Mouse (Mus musculus) neural tube, embryonic 14.5 days (tissue): ENCODE data around the gene R3hcc1l. TPM values are rescaled to one million over a fixed set of nuclear protein-coding genes. Genes with fewer than 3 reads are reported as not detected.

Experiments
- ATAC-seq: fragments of 200-750 bp; cut with Nextera tagmentation; 2 replicates; pipeline ENCODE4 v1.8.0; 2017; ENCODE audit warnings: low read depth, mild to moderate bottlenecking, moderate TSS enrichment, moderate library complexity
- H3K27ac ChIP-seq: fragments of 300-500 bp; sonication (generic); 2 replicates; pipeline ENCODE4 v1.5.1; 2014; ENCODE audit warnings: low read depth, mild to moderate bottlenecking, control low read depth, low read length, moderate library complexity, mixed read lengths
- H3K27me3 ChIP-seq: fragments of 300-500 bp; sonication (generic); 2 replicates; pipeline ENCODE4 v1.6.1; 2014; ENCODE audit warnings: low read length; ENCODE audit not compliant: control insufficient read depth, insufficient read depth
- H3K36me3 ChIP-seq: fragments of 300-500 bp; sonication (generic); 2 replicates; pipeline ENCODE4 v1.6.1; 2014; ENCODE audit warnings: low read length, mixed read lengths; ENCODE audit not compliant: control insufficient read depth, insufficient read depth
- H3K4me1 ChIP-seq: fragments of 300-500 bp; sonication (generic); 2 replicates; pipeline ENCODE4 v1.6.1; 2014; ENCODE audit warnings: low read length; ENCODE audit not compliant: control insufficient read depth, insufficient read depth
- H3K4me2 ChIP-seq: fragments of 300-500 bp; sonication (generic); 2 replicates; pipeline ENCODE4 v1.6.1; 2014; ENCODE audit warnings: mild to moderate bottlenecking, low read depth, low read length, control low read depth
- H3K4me3 ChIP-seq: fragments of 300-500 bp; sonication (generic); 2 replicates; pipeline ENCODE4 v1.5.1; 2014; ENCODE audit warnings: low read depth, low read length, control low read depth, mixed read lengths
- H3K9ac ChIP-seq: fragments of 300-500 bp; sonication (generic); replicated peaks from 2 replicates; pipeline ENCODE4 v1.6.1; 2014; ENCODE audit warnings: low read depth, mild to moderate bottlenecking, control low read depth, low read length, mixed read lengths
- H3K9me3 ChIP-seq: fragments of 300-500 bp; sonication (generic); 2 replicates; pipeline ENCODE4 v1.6.1; 2016; ENCODE audit warnings: low read length; ENCODE audit not compliant: control insufficient read depth
- WGBS: fragments of 180-500 bp; shearing (Covaris S2); extraction: QIAGEN DNeasy Blood & Tissue Kit; methylation state at CpG from one replicate; pipeline ENCODE4 v1.1.7; 2014; 5-methylcytosine and 5-hydroxymethylcytosine counted together
- polyA plus RNA-seq: library from polyadenylated mRNA; unstranded; fragments of >200 nt; fragmentation: Nextera tagmentation; extraction: Ambion mirVana; gene quantifications from 2 replicates; pipeline ENCODE4 v1.2.1, GENCODE M21; 2014

R3hcc1l gene
- polyA plus RNA-seq, 1 experiment from 2014 or later: 12.7 TPM

DNA sequence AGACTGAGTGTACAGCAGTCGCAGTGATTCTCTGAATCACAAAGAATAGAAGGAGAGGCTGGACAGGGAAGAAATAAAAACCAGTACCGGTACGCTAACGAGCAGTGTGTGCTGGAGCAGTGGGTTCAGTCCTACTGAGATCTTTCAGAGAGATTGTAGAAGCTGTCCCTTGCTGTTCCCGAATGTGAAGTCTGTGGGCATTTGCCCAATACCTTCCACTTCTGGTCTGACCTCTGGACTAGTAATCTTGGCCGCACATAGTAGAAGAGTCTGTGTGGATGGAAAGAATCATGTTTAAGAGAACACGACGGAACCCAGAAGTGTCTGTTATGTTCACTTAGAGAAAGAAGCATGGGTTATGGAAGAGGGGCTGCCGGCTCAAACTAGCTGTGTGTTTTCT lies 8.9 kb upstream of the R3hcc1l start:
- H3K4me1 ChIP-seq: no peaks in the 10 kb centered on the region

DNA sequence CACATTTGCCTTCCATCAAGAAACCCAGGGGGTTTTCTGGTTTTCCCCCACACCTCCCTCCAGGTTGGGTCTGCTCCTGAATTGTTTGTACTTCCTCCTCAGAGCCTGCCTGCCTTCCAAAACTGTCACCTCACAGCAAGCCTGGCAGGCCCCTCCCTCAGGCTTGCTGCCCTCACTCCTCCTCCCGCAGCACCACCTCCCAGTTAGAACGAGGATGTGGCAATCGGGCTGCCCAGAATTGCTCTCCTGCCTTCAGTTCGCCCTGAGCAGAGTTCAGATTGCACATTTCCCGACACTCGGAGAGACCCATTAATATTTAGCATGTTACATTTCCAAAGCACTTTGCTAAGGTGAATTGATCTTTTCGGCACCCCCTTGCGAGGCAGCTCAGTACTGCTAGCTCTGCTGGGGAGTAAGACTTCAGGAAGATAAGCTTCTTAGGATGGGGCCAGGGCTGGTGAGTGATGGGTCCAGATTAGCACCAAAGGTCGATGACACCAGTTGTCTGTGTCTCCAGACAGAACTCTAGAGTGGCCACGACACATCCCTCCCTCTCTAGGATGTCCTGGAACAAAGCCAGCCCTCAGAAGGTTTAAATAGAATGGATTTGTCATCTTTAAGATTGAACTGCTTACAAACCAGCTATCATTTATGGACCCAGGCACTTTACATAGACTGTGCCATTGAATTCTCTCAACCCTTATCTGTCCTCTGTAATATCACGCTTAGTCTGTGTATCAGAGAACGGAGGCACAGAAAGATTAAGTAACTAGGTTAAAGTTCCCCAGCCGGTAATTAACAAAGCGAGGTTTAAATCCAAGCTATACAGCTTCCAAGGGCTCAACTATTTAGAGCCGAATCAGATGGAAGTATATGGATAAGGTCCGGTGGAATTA lies 8.0 kb upstream of the R3hcc1l start:
- Histone ChIP-seq H3K36me3 (no peaks in the 10 kb centered on the region), H3K27me3 (no peaks in the 10 kb centered on the region), H3K27ac (no peak overlapping the region), H3K4me1 (no peaks in the 10 kb centered on the region), H3K9ac (no peak overlapping the region), H3K4me2 (no peak overlapping the region), H3K4me3 (no peak overlapping the region), H3K9me3 (no peaks in the 10 kb centered on the region)
- no peak for ATAC-seq
- 71% methylated on average over 16 of the region's 16 CpGs for WGBS

More for the DNA sequence above, 8.9 kb upstream of the R3hcc1l start:
- Histone ChIP-seq H3K4me2 (no peak overlapping the region), H3K27me3 (no peaks in the 10 kb centered on the region), H3K4me3 (no peak overlapping the region), H3K27ac (no peak overlapping the region), H3K9ac (no peak overlapping the region), H3K36me3 (no peaks in the 10 kb centered on the region), H3K9me3 (no peaks in the 10 kb centered on the region)
- no peak for ATAC-seq
- WGBS: 92% methylated on average over 9 of the region's 9 CpGs

DNA sequence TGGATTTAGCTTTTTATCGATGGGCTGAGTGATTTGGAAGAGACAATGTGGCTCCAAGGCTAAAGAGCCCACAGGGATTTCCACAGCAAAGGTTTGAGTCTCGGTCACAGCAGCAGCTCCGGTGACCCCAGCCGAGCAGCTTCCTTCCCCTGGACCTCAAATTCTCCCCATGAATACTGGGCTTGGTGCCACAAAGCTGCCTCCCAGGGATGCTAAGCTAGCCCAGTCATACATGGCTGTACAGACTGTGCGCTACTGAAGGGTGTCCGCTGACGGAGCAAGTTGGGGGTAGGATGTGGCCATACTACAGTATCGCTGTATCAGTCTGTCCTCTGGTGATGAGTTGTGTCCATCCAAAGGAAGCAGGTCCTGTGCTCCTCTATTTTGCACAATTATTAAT lies 2.9 kb upstream of the R3hcc1l start:
- H3K36me3 ChIP-seq: no peaks in the 10 kb centered on the region
- peaks cover 11% of the 10 kb centered on the region; the same call in 1 of the 2 replicates for H3K4me1 ChIP-seq
- no peak overlapping the region for H3K27ac ChIP-seq
- WGBS: 82% methylated on average over 8 of the region's 8 CpGs
- no peak overlapping the region for H3K9ac ChIP-seq
- no peak overlapping the region for H3K4me3 ChIP-seq
- no peak overlapping the region for H3K4me2 ChIP-seq
- no peaks in the 10 kb centered on the region for H3K9me3 ChIP-seq
- no peaks in the 10 kb centered on the region for H3K27me3 ChIP-seq
- no peak for ATAC-seq

DNA sequence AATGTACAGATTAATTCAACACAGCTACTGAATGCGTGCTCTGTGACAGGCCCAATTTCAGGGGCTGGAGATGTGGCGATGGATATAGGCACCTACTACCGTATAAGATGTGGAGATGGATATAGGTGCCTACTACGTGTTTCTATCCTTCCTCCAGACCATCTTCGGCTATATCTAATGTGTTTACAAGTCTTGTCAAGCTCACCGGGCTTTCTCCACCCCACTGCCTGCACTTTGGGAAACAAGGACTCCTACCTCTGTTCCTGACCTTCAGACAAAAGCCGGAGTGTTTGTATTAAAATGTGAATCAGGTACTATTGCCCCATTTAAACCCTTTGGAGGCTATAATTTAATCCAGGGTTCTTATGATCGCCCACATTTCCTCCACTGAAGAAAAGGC lies 2.4 kb upstream of the R3hcc1l start:
- Histone ChIP-seq H3K9ac (no peak overlapping the region), H3K27ac (no peak overlapping the region), H3K4me1 (peaks cover 11% of the 10 kb centered on the region; the same call in 1 of the 2 replicates), H3K36me3 (no peaks in the 10 kb centered on the region), H3K27me3 (no peaks in the 10 kb centered on the region), H3K4me3 (no peak overlapping the region), H3K4me2 (no peak overlapping the region), H3K9me3 (no peaks in the 10 kb centered on the region)
- ATAC-seq: no peak
- 90% methylated on average over 8 of the region's 8 CpGs for WGBS

DNA sequence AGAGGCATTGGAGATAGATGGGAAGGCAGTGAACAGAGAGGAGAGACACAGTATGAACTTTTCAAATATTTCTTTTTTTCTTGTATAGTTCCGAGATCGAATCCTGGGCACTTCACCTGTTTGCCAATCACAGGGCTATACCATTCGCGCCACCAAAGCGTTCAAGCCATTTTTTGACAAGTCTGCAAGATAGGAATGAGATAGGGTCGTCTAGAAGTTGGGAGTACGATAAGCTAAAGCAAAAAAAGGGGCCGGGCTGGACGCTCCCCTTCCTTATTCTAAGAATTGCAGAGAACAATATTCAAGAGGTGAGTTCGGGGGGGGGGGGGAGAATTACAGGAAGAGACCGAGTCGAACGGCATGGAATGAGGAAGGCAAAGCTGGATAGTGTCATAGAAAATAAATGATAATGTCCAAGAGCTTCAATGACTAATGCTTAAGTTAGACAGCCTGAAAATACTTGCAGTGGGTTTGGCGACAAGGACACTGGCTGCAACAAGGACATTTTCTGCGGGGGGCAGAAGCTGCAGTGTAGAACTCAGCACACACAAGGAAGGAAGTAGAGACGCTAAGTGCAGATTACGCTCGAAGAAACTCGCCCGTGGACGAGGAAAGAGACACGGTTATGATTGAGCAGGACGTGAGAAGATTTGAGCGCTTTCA lies 471 bp upstream of the R3hcc1l start:
- H3K27me3 ChIP-seq: no peaks in the 10 kb centered on the region
- peak overlapping the region; percentile 65; the same call in 1 of the 2 replicates for H3K27ac ChIP-seq
- peak overlapping the region; percentile 78; the same call in 1 of the 2 replicates for H3K9ac ChIP-seq
- H3K36me3 ChIP-seq: no peaks in the 10 kb centered on the region
- 29% methylated on average over 24 of the region's 24 CpGs for WGBS
- no peaks in the 10 kb centered on the region for H3K9me3 ChIP-seq
- peaks cover 11% of the 10 kb centered on the region; the same call in 1 of the 2 replicates for H3K4me1 ChIP-seq
- ATAC-seq: peak; percentile 8
- H3K4me2 ChIP-seq: peak overlapping the region; percentile 52
- peak overlapping the region; percentile 80 for H3K4me3 ChIP-seq

DNA sequence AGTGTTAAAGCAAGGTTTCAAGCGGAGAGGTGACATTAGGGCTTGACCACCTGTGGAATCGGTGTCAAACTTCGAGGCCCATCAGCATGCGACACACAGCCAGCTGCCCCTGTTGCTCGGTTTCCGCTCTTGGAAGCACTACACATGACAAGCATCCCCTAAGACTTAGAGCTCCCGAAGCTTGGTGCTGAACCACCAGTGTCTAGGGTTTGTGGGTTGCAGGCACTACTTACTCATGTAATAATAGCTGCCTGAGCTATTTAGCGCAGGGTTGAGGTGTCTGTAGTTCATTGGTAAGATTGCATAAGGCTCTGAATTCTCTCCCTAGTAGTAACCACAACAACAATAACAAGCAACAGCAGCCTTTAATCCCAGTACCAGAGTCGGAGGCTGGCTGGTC lies 1.2 kb downstream of the R3hcc1l start:
- peak overlapping the region; percentile 65 for H3K4me2 ChIP-seq
- H3K9ac ChIP-seq: no peak overlapping the region
- 52% methylated on average over 9 of the region's 9 CpGs for WGBS
- ATAC-seq: no peak
- no peaks in the 10 kb centered on the region for H3K9me3 ChIP-seq
- H3K36me3 ChIP-seq: no peaks in the 10 kb centered on the region
- peaks cover 11% of the 10 kb centered on the region; the same call in 1 of the 2 replicates for H3K4me1 ChIP-seq
- peak overlapping the region; percentile 80 for H3K4me3 ChIP-seq
- H3K27me3 ChIP-seq: no peaks in the 10 kb centered on the region
- H3K27ac ChIP-seq: no peak overlapping the region

DNA sequence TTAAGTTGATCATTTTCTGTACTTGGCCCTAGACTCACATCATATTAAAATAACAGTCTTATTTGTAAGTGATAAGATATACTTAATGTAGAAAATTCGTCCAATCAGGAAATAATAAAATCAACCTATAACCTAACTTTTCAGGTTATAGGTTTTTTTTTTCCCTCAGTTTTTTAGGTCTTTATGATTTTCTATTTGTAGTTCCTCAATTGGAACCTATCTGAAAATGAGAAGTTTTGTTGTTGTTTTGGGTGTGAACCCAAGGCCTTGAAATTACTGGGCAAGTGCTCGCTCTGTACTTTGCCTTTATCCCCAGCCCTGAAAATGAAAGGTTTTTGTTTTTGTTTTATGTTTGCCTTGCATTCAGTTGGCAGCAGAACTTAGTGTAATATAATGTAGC lies 6.1 kb downstream of the R3hcc1l start:
- Histone ChIP-seq H3K36me3 (no peaks in the 10 kb centered on the region), H3K27ac (no peak overlapping the region), H3K4me1 (peaks cover under 1% of the 10 kb centered on the region; the same call in 1 of the 2 replicates), H3K27me3 (no peaks in the 10 kb centered on the region), H3K4me3 (no peak overlapping the region), H3K9me3 (no peaks in the 10 kb centered on the region), H3K4me2 (no peak overlapping the region), H3K9ac (no peak overlapping the region)
- 96% methylated on average over 2 of the region's 2 CpGs for WGBS
- ATAC-seq: no peak

DNA sequence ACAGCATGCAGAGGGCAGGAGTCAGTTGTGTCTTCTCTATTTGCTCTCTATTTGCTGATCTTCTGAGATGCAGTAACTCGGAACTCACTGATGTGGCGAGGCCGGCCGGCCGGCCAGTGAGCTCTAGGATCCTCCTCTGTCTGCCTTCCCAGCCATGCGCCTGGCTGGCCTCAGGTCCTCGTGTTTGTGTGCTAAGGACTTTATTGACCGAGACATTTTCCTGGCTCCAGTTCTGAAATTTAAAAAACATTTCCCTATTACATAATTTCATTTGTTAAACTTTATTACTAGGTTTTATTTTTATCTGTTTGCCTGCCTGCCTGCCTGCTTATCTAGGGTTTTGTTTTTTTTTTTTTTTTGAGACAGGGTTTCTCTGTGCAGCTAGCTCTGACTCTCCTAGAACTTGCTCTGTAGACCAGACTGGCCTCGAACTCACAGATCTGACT lies 11.5 kb downstream of the R3hcc1l start:
- Histone ChIP-seq H3K9ac (no peak overlapping the region), H3K27ac (no peak overlapping the region), H3K9me3 (no peaks in the 10 kb centered on the region), H3K4me2 (no peak overlapping the region), H3K27me3 (no peaks in the 10 kb centered on the region), H3K36me3 (no peaks in the 10 kb centered on the region), H3K4me3 (no peak overlapping the region), H3K4me1 (no peaks in the 10 kb centered on the region)
- no peak for ATAC-seq
- 74% methylated on average over 9 of the region's 9 CpGs for WGBS

DNA sequence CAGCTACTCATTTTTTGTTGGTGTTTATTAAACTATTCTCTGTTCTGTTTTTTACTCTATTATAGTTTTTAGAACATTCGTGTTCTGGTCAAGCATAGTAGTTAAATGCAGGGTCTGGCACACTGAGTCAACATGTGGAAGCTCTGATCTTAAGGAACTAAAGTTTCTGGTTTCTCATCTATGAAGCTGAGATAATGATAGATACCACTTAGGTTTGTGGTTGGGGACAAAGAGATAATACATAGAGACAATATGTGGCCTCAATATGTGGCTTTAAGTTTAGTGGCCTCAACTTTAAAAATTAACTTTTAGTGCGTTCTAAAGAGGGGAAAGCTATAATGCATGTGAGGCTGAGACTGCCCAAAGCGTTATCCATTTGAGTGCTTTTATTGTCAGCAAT lies 15.9 kb downstream of the R3hcc1l start:
- H3K4me2 ChIP-seq: no peak overlapping the region
- H3K9ac ChIP-seq: no peak overlapping the region
- H3K4me1 ChIP-seq: no peaks in the 10 kb centered on the region
- H3K36me3 ChIP-seq: no peaks in the 10 kb centered on the region
- no peaks in the 10 kb centered on the region for H3K9me3 ChIP-seq
- WGBS: 83% methylated on average over 3 of the region's 3 CpGs
- H3K27ac ChIP-seq: no peak overlapping the region
- H3K4me3 ChIP-seq: no peak overlapping the region
- no peaks in the 10 kb centered on the region for H3K27me3 ChIP-seq
- ATAC-seq: no peak
